Mouse (Mus musculus) olfactory bulb, adult 2 months (tissue): Measurements from ENCODE around the gene Iqca. TPM values are rescaled to one million over a fixed set of nuclear protein-coding genes. Genes with fewer than 3 reads are reported as not detected.

ENCODE experiments used
- H3K27ac ChIP-seq: fragments of 200-500 bp; 2 replicates; pipeline ENCODE4 v1.5.1; 2012; ENCODE audit warnings: low read depth, low read length; ENCODE audit not compliant: insufficient read depth
- H3K4me1 ChIP-seq: fragments of 200-500 bp; 2 replicates; pipeline ENCODE4 v1.6.1; 2012; ENCODE audit warnings: low read length; ENCODE audit not compliant: control insufficient read depth, insufficient read depth
- H3K4me3 ChIP-seq: fragments of 200-500 bp; 2 replicates; pipeline ENCODE4 v1.5.1; 2012; ENCODE audit warnings: mild to moderate bottlenecking, low read depth, low read length, moderate library complexity; ENCODE audit not compliant: insufficient read depth
- CTCF ChIP-seq: fragments of 200-500 bp; IDR thresholded peaks from 2 replicates; pipeline ENCODE4 v1.5.1; 2012; ENCODE audit warnings: low read depth, mild to moderate bottlenecking, low read length, moderate library complexity; ENCODE audit not compliant: insufficient read depth
- POLR2A ChIP-seq: fragments of 200-500 bp; IDR thresholded peaks from 2 replicates; pipeline ENCODE4 v1.6.1; 2012; ENCODE audit warnings: mild to moderate bottlenecking, low read depth, low read length, moderate library complexity; ENCODE audit not compliant: insufficient read depth
- WGBS: fragments of 180-500 bp; shearing (Covaris S2); methylation state at CpG from one replicate; pipeline ENCODE4 v1.1.7; 2018; 5-methylcytosine and 5-hydroxymethylcytosine counted together
- polyA plus RNA-seq: library from polyadenylated mRNA; stranded (reverse); fragments of >200 nt; gene quantifications from 2 replicates; pipeline ENCODE4 v1.2.4, GENCODE M21; 2012; ENCODE audit warnings: low replicate concordance; ENCODE audit not compliant: missing spikeins, insufficient read depth, insufficient read length

Iqca gene
- polyA plus RNA-seq, 1 experiment = not detected

GRCm38 (mm10) chr1:90180966-90181699 is 27.9 kb upstream of the Iqca start:
- WGBS = 87% methylated on average over 12 of the region's 12 CpGs
- 0 out of 2 replicates have a peak, but pooled peaks cover 2% of the 10 kb centered on the region for H3K4me1 ChIP-seq
- TF ChIP-seq POLR2A = no peak
- TF ChIP-seq CTCF = no peak

GRCm38 (mm10) chr1:90180479-90180878 is 27.3 kb upstream of the Iqca start:
- 74% methylated on average over 7 of the region's 7 CpGs for WGBS

More at GRCm38 (mm10) chr1:90180966-90181699, 27.9 kb upstream of the Iqca start:
- H3K27ac ChIP-seq = no peak overlapping the region
- H3K4me3 ChIP-seq = no peak overlapping the region

GRCm38 (mm10) chr1:90177978-90178377 is 24.8 kb upstream of the Iqca start:
- no peak overlapping the region for H3K4me3 ChIP-seq
- peaks cover 9% of the 10 kb centered on the region for H3K4me1 ChIP-seq
- 79% methylated on average over 5 of the region's 5 CpGs for WGBS
- H3K27ac ChIP-seq = no peak overlapping the region
- no peak for TF ChIP-seq CTCF
- TF ChIP-seq POLR2A = no peak

More at GRCm38 (mm10) chr1:90180479-90180878, 27.3 kb upstream of the Iqca start:
- TF ChIP-seq POLR2A = no peak
- no peak for TF ChIP-seq CTCF
- Histone ChIP-seq H3K4me1 (0 out of 2 replicates have a peak, but pooled peaks cover 2% of the 10 kb centered on the region), H3K4me3 (no peak overlapping the region), H3K27ac (no peak overlapping the region)

- no peak overlapping the region for H3K4me3 ChIP-seq
- TF ChIP-seq POLR2A (no peak), CTCF (no peak)
- no peak overlapping the region for H3K27ac ChIP-seq
- peaks cover 9% of the 10 kb centered on the region for H3K4me1 ChIP-seq
These were observed 24.4 kb upstream of the Iqca start for GRCm38 (mm10) chr1:90177565-90177964.

GRCm38 (mm10) chr1:90176223-90176622 is 23.0 kb upstream of the Iqca start:
- WGBS = 57% methylated on average over 7 of the region's 7 CpGs
- Histone ChIP-seq H3K4me1 (peaks cover 9% of the 10 kb centered on the region), H3K4me3 (no peak overlapping the region), H3K27ac (no peak overlapping the region)
- TF ChIP-seq POLR2A (no peak), CTCF (no peak)

- H3K4me3 ChIP-seq = no peak overlapping the region
- TF ChIP-seq CTCF = no peak
- peaks cover 9% of the 10 kb centered on the region for H3K4me1 ChIP-seq
- no peak overlapping the region for H3K27ac ChIP-seq
- 30% methylated on average over 8 of the region's 8 CpGs for WGBS
These were observed 21.1 kb upstream of the Iqca start for GRCm38 (mm10) chr1:90174338-90174737.

GRCm38 (mm10) chr1:90164319-90164718 is 11.1 kb upstream of the Iqca start:
- H3K27ac ChIP-seq = 0 out of 2 replicates have a peak overlapping the region, but pooled peaks have one; percentile 27
- H3K4me3 ChIP-seq = no peak overlapping the region
- no peak for TF ChIP-seq CTCF
- TF ChIP-seq POLR2A = no peak
- WGBS = 19% methylated on average over 3 of the region's 3 CpGs
- H3K4me1 ChIP-seq = peaks cover 14% of the 10 kb centered on the region

- Histone ChIP-seq H3K27ac (no peak overlapping the region), H3K4me3 (no peak overlapping the region), H3K4me1 (peaks cover 10% of the 10 kb centered on the region)
- WGBS = 55% methylated on average over 7 of the region's 7 CpGs
- TF ChIP-seq CTCF = no peak
- TF ChIP-seq POLR2A = no peak
These were observed 10.0 kb upstream of the Iqca start for GRCm38 (mm10) chr1:90163161-90163560.

GRCm38 (mm10) chr1:90162379-90162857 is 9.2 kb upstream of the Iqca start:
- no peak overlapping the region for H3K4me3 ChIP-seq
- WGBS = 62% methylated on average over 13 of the region's 13 CpGs
- TF ChIP-seq POLR2A (no peak), CTCF (no peak)
- H3K4me1 ChIP-seq = peaks cover 10% of the 10 kb centered on the region
- no peak overlapping the region for H3K27ac ChIP-seq
